Mouse (Mus musculus): ENCODE results near the gene Retn. TPM values are rescaled to one million over a fixed set of nuclear protein-coding genes. Genes with fewer than 3 reads are reported as not detected.
A peak's percentile ranks its signal among the peaks of the same experiment; 100 is the strongest.

The Retn gene
- not detected for polyA plus RNA-seq (2012; fragmentation: generic; extraction: Trizol)

DNA sequence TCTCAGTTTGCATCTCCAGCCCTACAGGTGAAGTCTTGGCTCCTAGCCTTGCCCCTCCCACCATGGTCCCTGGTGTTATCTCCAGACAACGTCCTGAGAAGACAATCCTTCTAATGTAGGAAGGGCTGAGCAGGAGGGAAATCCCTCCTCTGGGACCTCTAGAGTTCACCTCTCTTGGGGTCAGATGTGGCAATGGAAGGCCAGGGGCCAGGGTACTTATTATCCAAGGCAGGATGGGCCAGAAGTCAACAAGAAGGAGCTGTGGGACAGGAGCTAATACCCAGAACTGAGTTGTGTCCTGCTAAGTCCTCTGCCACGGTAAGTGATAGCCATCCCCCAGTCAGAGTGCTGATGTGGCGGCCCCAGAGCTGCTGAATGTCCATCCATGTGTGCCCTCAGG lies at the start of gene Retn:
Retn (plus strand) TSS at position 245 of the 400 bp plus-strand sequence.
- Histone ChIP-seq H3K79me2 (ENCODE audit: control insufficient read depth, insufficient read depth) (no peaks in the 10 kb centered on the region), H3K4me2 (ENCODE audit: low read depth) (no peak within 1 kb of the TSS), H3K27me3 (ENCODE audit: control insufficient read depth, insufficient read depth, insufficient read length) (peaks cover 12% of the 10 kb centered on the region), H3K4me3 (no peak within 1 kb of the TSS), H3K36me3 (ENCODE audit: control insufficient read depth, insufficient read depth) (no peaks in the 10 kb centered on the region), H3ac (ENCODE audit: control insufficient read depth, insufficient read length) (no peak within 1 kb of the TSS)
- TF ChIP-seq MYOG (IDR thresholded peaks at IDR 0.05; ENCODE audit: control insufficient read depth in 1 of 3, insufficient read depth in 1 of 3, insufficient read length in 2 of 3, low read depth in 2 of 3) = no peak
- no peak for TF ChIP-seq POLR2A (IDR thresholded peaks at IDR 0.05; ENCODE audit: insufficient read length, low read depth)
- no peak for TF ChIP-seq MYOD1 (IDR thresholded peaks at IDR 0.05; ENCODE audit: control insufficient read depth in 1 of 3, insufficient read length in 2 of 3, low read depth in 2 of 3)
- no peak for TF ChIP-seq MAX (IDR thresholded peaks at IDR 0.05; ENCODE audit: low read depth)
- TF ChIP-seq CEBPB (IDR thresholded peaks at IDR 0.05; ENCODE audit: insufficient read depth, poor library complexity, severe bottlenecking) = no peak
- no peak for TF ChIP-seq TCF12 (IDR thresholded peaks at IDR 0.05; ENCODE audit: insufficient read depth, poor library complexity, severe bottlenecking)
- TF ChIP-seq POLR2AphosphoS2 (IDR thresholded peaks at IDR 0.05; ENCODE audit: insufficient read length, low read depth) = no peak
- no peak for TF ChIP-seq REST (IDR thresholded peaks at IDR 0.05; ENCODE audit: insufficient read depth, insufficient read length)
- TF ChIP-seq TCF3 (IDR thresholded peaks at IDR 0.05; ENCODE audit: insufficient read length, low read depth) = no peak
- no peak for TF ChIP-seq E2F4 (IDR thresholded peaks at IDR 0.05; ENCODE audit: insufficient read depth)

DNA sequence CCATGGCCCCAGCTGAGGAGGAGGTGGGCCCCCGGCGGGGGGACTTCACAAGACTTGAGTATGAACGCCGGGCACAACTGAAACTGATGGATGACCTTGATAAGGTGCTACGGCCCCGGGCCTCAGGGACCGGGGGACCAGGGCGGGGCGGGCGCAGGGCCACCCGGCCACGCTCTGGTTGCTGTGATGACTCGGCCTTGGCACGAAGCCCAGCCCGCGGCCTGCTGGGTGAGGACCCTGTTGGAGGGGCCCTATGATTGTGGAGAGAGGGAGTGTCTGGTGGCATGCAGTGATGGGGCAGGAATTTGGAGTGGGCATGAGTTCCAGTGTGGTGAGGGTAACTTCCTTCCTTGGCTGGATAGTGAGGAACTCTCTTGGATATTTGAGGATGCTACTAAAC lies 49.0 kb upstream of the Retn start:
- Histone ChIP-seq H3K27me3 (ENCODE audit: control insufficient read depth, insufficient read depth, insufficient read length) (no peaks in the 10 kb centered on the region), H3K79me2 (ENCODE audit: control insufficient read depth, insufficient read depth) (no peaks in the 10 kb centered on the region), H3K36me3 (ENCODE audit: control insufficient read depth, insufficient read depth) (no peaks in the 10 kb centered on the region), H3K4me2 (ENCODE audit: low read depth) (no peak overlapping the region), H3K4me3 (no peak overlapping the region), H3ac (ENCODE audit: control insufficient read depth, insufficient read length) (no peak overlapping the region)
- peak; percentile 39 for TF ChIP-seq POLR2AphosphoS2 (IDR thresholded peaks at IDR 0.05; ENCODE audit: insufficient read length, low read depth)
- TF ChIP-seq TCF12 (IDR thresholded peaks at IDR 0.05; ENCODE audit: insufficient read depth, poor library complexity, severe bottlenecking) = no peak

DNA sequence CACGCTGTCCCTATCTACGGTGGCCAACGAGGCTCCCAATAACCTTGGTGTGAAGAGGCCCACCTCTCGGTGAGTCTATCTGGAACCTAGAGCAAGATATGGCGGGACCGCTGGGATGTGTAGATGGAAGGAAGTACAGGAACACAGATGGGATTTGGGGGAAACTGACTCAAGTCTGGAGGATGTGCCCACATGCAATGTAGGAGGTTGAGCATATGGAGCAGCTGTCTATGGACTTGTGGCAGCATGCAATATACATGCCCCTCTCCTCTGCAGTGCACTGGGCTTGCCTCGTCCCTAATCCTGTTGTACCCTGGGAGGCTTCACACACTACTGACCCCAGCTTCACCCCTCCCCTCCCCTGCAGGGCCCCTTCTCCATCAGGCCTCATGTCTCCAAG lies 47.7 kb upstream of the Retn start:
- Histone ChIP-seq H3K27me3 (ENCODE audit: control insufficient read depth, insufficient read depth, insufficient read length) (no peaks in the 10 kb centered on the region), H3ac (ENCODE audit: control insufficient read depth, insufficient read length) (no peak overlapping the region), H3K4me3 (no peak overlapping the region), H3K79me2 (ENCODE audit: control insufficient read depth, insufficient read depth) (no peaks in the 10 kb centered on the region), H3K4me2 (ENCODE audit: low read depth) (no peak overlapping the region), H3K36me3 (ENCODE audit: control insufficient read depth, insufficient read depth) (no peaks in the 10 kb centered on the region)
- TF ChIP-seq E2F4 (IDR thresholded peaks at IDR 0.05; ENCODE audit: insufficient read depth) = no peak
- no peak for TF ChIP-seq MYOD1 (IDR thresholded peaks at IDR 0.05; ENCODE audit: control insufficient read depth in 1 of 3, insufficient read length in 2 of 3, low read depth in 2 of 3)
- peak; percentile 40 for TF ChIP-seq POLR2AphosphoS2 (IDR thresholded peaks at IDR 0.05; ENCODE audit: insufficient read length, low read depth)
- TF ChIP-seq USF1 (IDR thresholded peaks at IDR 0.05; ENCODE audit: low read depth) = no peak

DNA sequence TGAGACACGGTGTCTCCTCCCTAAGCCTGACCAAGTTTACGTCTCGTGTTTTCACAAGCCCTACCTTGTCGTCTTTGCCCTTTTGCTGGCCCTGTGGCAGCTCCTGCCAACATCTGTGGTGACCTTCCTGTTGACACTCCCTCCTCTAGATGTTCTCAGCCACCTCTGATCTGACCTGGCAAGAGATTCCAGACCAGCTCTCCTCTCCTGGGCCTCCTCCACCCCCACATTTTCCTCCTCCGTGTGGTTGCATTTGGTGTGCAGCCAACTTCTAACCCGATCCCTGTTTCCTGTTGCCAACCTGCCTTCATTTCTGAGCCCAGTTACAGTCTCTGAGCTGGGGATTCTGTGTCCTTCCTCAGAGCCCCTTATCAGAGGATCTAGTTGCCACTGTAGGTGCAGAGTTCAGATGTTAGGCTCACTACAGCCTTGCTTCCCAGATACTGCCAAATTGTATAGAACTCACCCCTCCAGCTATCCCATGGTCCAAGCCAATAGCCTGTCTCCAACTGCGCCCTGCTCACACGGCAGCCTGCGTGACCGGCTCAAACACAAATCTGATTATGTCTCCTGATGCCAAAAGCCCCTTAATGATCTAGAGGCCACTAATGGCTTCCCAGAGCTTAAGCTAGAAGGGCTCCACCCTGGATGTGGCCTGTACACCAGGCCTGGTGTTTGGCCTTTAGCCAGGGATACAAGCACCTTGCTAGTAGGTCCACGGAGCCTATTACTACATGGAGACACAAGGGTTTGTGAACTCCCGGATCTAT lies 46.3 kb upstream of the Retn start:
- Histone ChIP-seq H3K4me3 (no peak overlapping the region), H3K36me3 (ENCODE audit: control insufficient read depth, insufficient read depth) (no peaks in the 10 kb centered on the region), H3K4me2 (ENCODE audit: low read depth) (no peak overlapping the region), H3K79me2 (ENCODE audit: control insufficient read depth, insufficient read depth) (no peaks in the 10 kb centered on the region), H3K27me3 (ENCODE audit: control insufficient read depth, insufficient read depth, insufficient read length) (no peaks in the 10 kb centered on the region), H3ac (ENCODE audit: control insufficient read depth, insufficient read length) (no peak overlapping the region)
- no peak for TF ChIP-seq MYOD1 (IDR thresholded peaks at IDR 0.05; ENCODE audit: control insufficient read depth in 1 of 3, insufficient read length in 2 of 3, low read depth in 2 of 3)
- no peak for TF ChIP-seq USF1 (IDR thresholded peaks at IDR 0.05; ENCODE audit: low read depth)
- TF ChIP-seq SRF (IDR thresholded peaks at IDR 0.05; ENCODE audit: control insufficient read depth, insufficient read length, low read depth) = no peak
- TF ChIP-seq MAX (IDR thresholded peaks at IDR 0.05; ENCODE audit: low read depth) = no peak
- TF ChIP-seq REST (IDR thresholded peaks at IDR 0.05; ENCODE audit: insufficient read depth, insufficient read length) = no peak
- no peak for TF ChIP-seq POLR2A (IDR thresholded peaks at IDR 0.05; ENCODE audit: insufficient read length, low read depth)
- no peak for TF ChIP-seq TCF12 (IDR thresholded peaks at IDR 0.05; ENCODE audit: insufficient read depth, poor library complexity, severe bottlenecking)
- no peak for TF ChIP-seq MYOG (IDR thresholded peaks at IDR 0.05; ENCODE audit: control insufficient read depth in 1 of 3, insufficient read depth in 1 of 3, insufficient read length in 2 of 3, low read depth in 2 of 3)
- no peak for TF ChIP-seq CEBPB (IDR thresholded peaks at IDR 0.05; ENCODE audit: insufficient read depth, poor library complexity, severe bottlenecking)
- no peak for TF ChIP-seq TCF3 (IDR thresholded peaks at IDR 0.05; ENCODE audit: insufficient read length, low read depth)
- TF ChIP-seq E2F4 (IDR thresholded peaks at IDR 0.05; ENCODE audit: insufficient read depth) = no peak
- no peak for TF ChIP-seq POLR2AphosphoS2 (IDR thresholded peaks at IDR 0.05; ENCODE audit: insufficient read length, low read depth)

DNA sequence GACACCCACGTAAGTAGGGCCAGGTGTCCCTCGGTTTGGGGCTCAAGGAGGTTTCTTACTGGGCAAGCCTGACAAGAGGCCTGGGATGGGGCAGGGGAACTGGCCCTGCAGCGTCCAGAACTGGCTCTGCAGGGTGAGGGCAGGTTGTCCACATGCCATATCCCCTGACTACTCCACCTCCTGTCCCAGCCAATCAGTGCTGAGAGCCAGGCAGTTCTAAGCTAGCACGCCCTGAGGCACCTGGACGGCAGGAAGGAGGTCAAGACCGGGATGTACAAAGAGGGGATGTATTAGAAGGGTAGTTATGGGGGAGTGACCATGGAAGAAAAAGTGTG lies 45.8 kb upstream of the Retn start:
- Histone ChIP-seq H3K4me3 (no peak overlapping the region), H3ac (ENCODE audit: control insufficient read depth, insufficient read length) (no peak overlapping the region), H3K4me2 (ENCODE audit: low read depth) (no peak overlapping the region), H3K79me2 (ENCODE audit: control insufficient read depth, insufficient read depth) (no peaks in the 10 kb centered on the region), H3K27me3 (ENCODE audit: control insufficient read depth, insufficient read depth, insufficient read length) (no peaks in the 10 kb centered on the region), H3K36me3 (ENCODE audit: control insufficient read depth, insufficient read depth) (peaks cover 2% of the 10 kb centered on the region)
- TF ChIP-seq TCF3 (IDR thresholded peaks at IDR 0.05; ENCODE audit: insufficient read length, low read depth) (no peak), SRF (IDR thresholded peaks at IDR 0.05; ENCODE audit: control insufficient read depth, insufficient read length, low read depth) (no peak), E2F4 (IDR thresholded peaks at IDR 0.05; ENCODE audit: insufficient read depth) (no peak), MAX (IDR thresholded peaks at IDR 0.05; ENCODE audit: low read depth) (no peak), TCF12 (IDR thresholded peaks at IDR 0.05; ENCODE audit: insufficient read depth, poor library complexity, severe bottlenecking) (no peak), USF1 (IDR thresholded peaks at IDR 0.05; ENCODE audit: low read depth) (no peak), POLR2AphosphoS2 (IDR thresholded peaks at IDR 0.05; ENCODE audit: insufficient read length, low read depth) (no peak), MYOD1 (IDR thresholded peaks at IDR 0.05; ENCODE audit: control insufficient read depth in 1 of 3, insufficient read length in 2 of 3, low read depth in 2 of 3) (no peak), MYOG (IDR thresholded peaks at IDR 0.05; ENCODE audit: control insufficient read depth in 1 of 3, insufficient read depth in 1 of 3, insufficient read length in 2 of 3, low read depth in 2 of 3) (no peak), POLR2A (IDR thresholded peaks at IDR 0.05; ENCODE audit: insufficient read length, low read depth) (no peak), REST (IDR thresholded peaks at IDR 0.05; ENCODE audit: insufficient read depth, insufficient read length) (no peak), CEBPB (IDR thresholded peaks at IDR 0.05; ENCODE audit: insufficient read depth, poor library complexity, severe bottlenecking) (no peak)

Data from myocyte (in vitro differentiated cells).